Mouse (Mus musculus): Measurements from ENCODE around the gene Pacsin2.

DNA sequence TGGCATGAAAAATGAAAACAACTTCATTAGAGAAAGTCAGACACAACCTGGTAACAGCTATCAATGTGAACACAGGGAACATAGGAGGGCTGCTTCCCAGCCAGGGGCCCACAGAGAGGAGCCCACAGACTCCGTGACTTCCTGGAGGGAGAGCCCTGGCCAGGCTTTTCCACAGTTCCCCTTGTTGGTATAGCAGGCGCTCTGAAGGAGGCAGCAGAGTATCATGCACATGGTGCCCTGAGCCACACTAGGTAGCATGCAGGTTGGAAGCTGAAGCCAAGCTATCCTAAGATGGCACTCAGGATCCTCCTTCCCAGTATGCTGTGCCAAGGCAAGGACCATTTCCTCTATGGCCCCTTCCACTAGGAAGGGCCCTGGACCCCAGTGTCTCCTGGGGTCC, 80.8 kb downstream of the Pacsin2 start:
- TF ChIP-seq CTCF (IDR thresholded peaks at IDR 0.05; ENCODE audit: low read depth, low read length) (no peak), POLR2AphosphoS5 (IDR thresholded peaks at IDR 0.05; ENCODE audit: insufficient replicate concordance, low read depth, low read length) (no peak), TAL1 (conservative IDR thresholded peaks at IDR 0.05; ENCODE audit: low read depth, low read length) (no peak)

All from G1E (cell line).